In the genomic region with DNA sequence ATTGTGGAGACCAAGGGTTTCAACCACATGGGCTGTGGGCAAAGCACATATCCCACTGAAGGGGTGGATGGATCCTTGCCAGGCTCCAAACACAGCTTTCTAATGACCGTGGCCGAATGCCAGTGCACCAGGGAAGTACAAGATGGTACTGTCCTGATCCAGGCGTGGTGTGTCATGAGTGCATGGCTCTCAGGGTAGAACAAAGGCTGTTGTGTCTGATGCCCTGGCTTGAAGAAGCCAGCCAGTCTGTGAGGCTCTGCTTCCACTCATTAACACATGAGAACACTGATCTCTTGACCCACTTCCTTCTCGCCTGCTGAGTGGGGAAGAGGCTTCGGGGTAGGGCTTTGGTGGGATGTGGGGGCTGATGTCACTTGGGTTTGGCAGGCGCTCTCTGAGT, we compare ENCODE assay signal across 9 mouse cellular contexts.
DNase-seq lines count a peak whose midpoint lies in the region; ATAC-seq and TF ChIP-seq lines count a peak whose summit lies in the region.
"Had no signal": no experiment of that assay in that cellular context is flagged by ENCODE, and none has a peak within 500 bp of the region (broad histone marks: within the 10 kb centered on the region; RNA-seq: fewer than 3 reads in every experiment).

No protein-coding gene starts in this region.

- no peaks in the 10 kb centered on the region for H3K27me3 ChIP-seq in heart, embryonic 10.5 days (ENCODE audit: insufficient read depth, poor library complexity, severe bottlenecking)
- H3K27me3 ChIP-seq in hindbrain, postnatal 0 days (ENCODE audit: insufficient read depth, low read length) = no peaks in the 10 kb centered on the region
- no peaks in the 10 kb centered on the region for H3K27me3 ChIP-seq in neural tube, embryonic 15.5 days (replicated peaks)
- 0 out of 2 replicates have a peak, but pooled peaks cover 3% of the 10 kb centered on the region for H3K27me3 ChIP-seq in heart, embryonic 12.5 days (replicated peaks)

- no peak overlapping the region for H3K4me2 ChIP-seq in hindbrain, postnatal 0 days (ENCODE audit: low read depth, low read length)
- no peak overlapping the region for H3K4me2 ChIP-seq in neural tube, embryonic 15.5 days
- H3K4me2 ChIP-seq in heart, embryonic 12.5 days = no peak overlapping the region

- no peaks in the 10 kb centered on the region for H3K36me3 ChIP-seq in heart, embryonic 10.5 days
- no peaks in the 10 kb centered on the region for H3K36me3 ChIP-seq in hindbrain, postnatal 0 days (ENCODE audit: insufficient read depth, low read length)
- H3K36me3 ChIP-seq in neural tube, embryonic 15.5 days = no peaks in the 10 kb centered on the region
- H3K36me3 ChIP-seq in heart, embryonic 12.5 days = no peaks in the 10 kb centered on the region

- WGBS in heart, embryonic 10.5 days = 66% methylated on average over 6 of the region's 6 CpGs
- 37% methylated on average over 6 of the region's 6 CpGs for WGBS in hindbrain, postnatal 0 days
- WGBS in neural tube, embryonic 15.5 days = 68% methylated on average over 6 of the region's 6 CpGs
- 66% methylated on average over 6 of the region's 6 CpGs for WGBS in heart, embryonic 12.5 days

- no peak overlapping the region for H3K9ac ChIP-seq in hindbrain, postnatal 0 days (replicated peaks; ENCODE audit: low read length)
- H3K9ac ChIP-seq in neural tube, embryonic 15.5 days (replicated peaks) = no peak overlapping the region
- no peak overlapping the region for H3K9ac ChIP-seq in heart, embryonic 12.5 days

- no peak overlapping the region for H3K4me3 ChIP-seq in heart, embryonic 10.5 days
- no peak overlapping the region for H3K4me3 ChIP-seq in hindbrain, postnatal 0 days (ENCODE audit: low read length)
- no peak overlapping the region for H3K4me3 ChIP-seq in neural tube, embryonic 15.5 days (replicated peaks)
- H3K4me3 ChIP-seq in heart, embryonic 12.5 days = no peak overlapping the region

- H3K4me1 ChIP-seq in heart, embryonic 10.5 days = no peaks in the 10 kb centered on the region
- 0 out of 2 replicates have a peak, but pooled peaks cover 4% of the 10 kb centered on the region for H3K4me1 ChIP-seq in hindbrain, postnatal 0 days (ENCODE audit: insufficient read depth, low read length)
- H3K4me1 ChIP-seq in neural tube, embryonic 15.5 days = no peaks in the 10 kb centered on the region
- no peaks in the 10 kb centered on the region for H3K4me1 ChIP-seq in heart, embryonic 12.5 days (replicated peaks)

- peak; percentile 84 for DNase-seq in heart, adult 11 months
- no peak for DNase-seq in heart, embryonic 10.5 days (ENCODE audit: low spot score)
- peak; percentile 79 for DNase-seq in brain, adult 2 months (ENCODE audit: low read depth, low spot score)
- peak; percentile 89 for DNase-seq in hindbrain, postnatal 0 days (ENCODE audit: low spot score)
- no peak for DNase-seq in gastrocnemius, postnatal 10 days
- DNase-seq in kidney, postnatal 36 days = no peak
- DNase-seq: heart, postnatal 36 days had no signal

- H3K9me3 ChIP-seq in heart, embryonic 10.5 days = no peaks in the 10 kb centered on the region
- no peaks in the 10 kb centered on the region for H3K9me3 ChIP-seq in hindbrain, postnatal 0 days (ENCODE audit: low read length)
- H3K9me3 ChIP-seq in neural tube, embryonic 15.5 days (replicated peaks) = no peaks in the 10 kb centered on the region
- H3K9me3 ChIP-seq in heart, embryonic 12.5 days (replicated peaks) = no peaks in the 10 kb centered on the region

- no peak for TF ChIP-seq CTCF in hindbrain, postnatal 0 days (IDR thresholded peaks at IDR 0.05; ENCODE audit: low read depth)

- H3K27ac ChIP-seq in heart, embryonic 10.5 days = no peak overlapping the region
- H3K27ac ChIP-seq in hindbrain, postnatal 0 days = no peak overlapping the region
- H3K27ac ChIP-seq in neural tube, embryonic 15.5 days (replicated peaks) = no peak overlapping the region
- H3K27ac ChIP-seq in heart, embryonic 12.5 days (ENCODE audit: poor library complexity, severe bottlenecking) = no peak overlapping the region

- ATAC-seq in hindbrain, postnatal 0 days = peak; percentile 98
- ATAC-seq in neural tube, embryonic 15.5 days (ENCODE audit: low FRiP score) = peak; percentile 70
- ATAC-seq in heart, embryonic 12.5 days (ENCODE audit: insufficient number of reproducible peaks, low FRiP score) = no peak

Comparison
In these comparisons a context has a peak if more than half of its experiments do, and no peak if none do; other contexts are left out.
1. DNase-seq: peak in heart, adult 11 months (single experiment), brain, adult 2 months (single experiment) and hindbrain, postnatal 0 days (single experiment); none in heart, embryonic 10.5 days (single experiment), gastrocnemius, postnatal 10 days (single experiment) and kidney, postnatal 36 days (0 of 2).